Mouse (Mus musculus) urinary bladder, postnatal 25 days (tissue): ENCODE data around the gene Snx29.

Experiments
- DNase-seq: peaks from one replicate; pipeline ENCODE4 v3.0.0; 2022; ENCODE audit warnings: low spot score

Gene Snx29

GRCm38 (mm10) chr16:11731014-11731535 is 408.4 kb downstream of the Snx29 start:
- DNase-seq: no peak

- DNase-seq: no peak
Observed at GRCm38 (mm10) chr16:11738341-11738740, 415.6 kb downstream of the Snx29 start.

- no peak for DNase-seq
Observed at GRCm38 (mm10) chr16:11741951-11742350, 419.2 kb downstream of the Snx29 start.

- DNase-seq: no peak
Observed at GRCm38 (mm10) chr16:11742351-11742750, 419.6 kb downstream of the Snx29 start.

GRCm38 (mm10) chr16:11743013-11743412 is 420.3 kb downstream of the Snx29 start:
- no peak for DNase-seq

- no peak for DNase-seq
Observed at GRCm38 (mm10) chr16:11743724-11744123, 421.0 kb downstream of the Snx29 start.

- no peak for DNase-seq
Observed at GRCm38 (mm10) chr16:11746036-11746435, 423.3 kb downstream of the Snx29 start.

- DNase-seq: no peak
Observed at GRCm38 (mm10) chr16:11747867-11748266, 425.2 kb downstream of the Snx29 start.

- DNase-seq: no peak
Observed at GRCm38 (mm10) chr16:11749111-11749510, 426.4 kb downstream of the Snx29 start.

- no peak for DNase-seq
Observed at GRCm38 (mm10) chr16:11750605-11751004, 427.9 kb downstream of the Snx29 start.

- no peak for DNase-seq
Observed at GRCm38 (mm10) chr16:11752557-11752956, 429.8 kb downstream of the Snx29 start.

- DNase-seq: no peak
Observed at GRCm38 (mm10) chr16:11753466-11753865, 430.8 kb downstream of the Snx29 start.

GRCm38 (mm10) chr16:11754136-11754535 is 431.4 kb downstream of the Snx29 start:
- no peak for DNase-seq

GRCm38 (mm10) chr16:11755281-11756066 is 432.8 kb downstream of the Snx29 start:
- DNase-seq: no peak

GRCm38 (mm10) chr16:11756598-11757245 is 434.0 kb downstream of the Snx29 start:
- no peak for DNase-seq

GRCm38 (mm10) chr16:11757471-11757870 is 434.8 kb downstream of the Snx29 start:
- DNase-seq: no peak

GRCm38 (mm10) chr16:11757951-11758350 is 435.2 kb downstream of the Snx29 start:
- no peak for DNase-seq

GRCm38 (mm10) chr16:11772318-11772717 is 449.6 kb downstream of the Snx29 start:
- DNase-seq: no peak

GRCm38 (mm10) chr16:11774321-11774720 is 451.6 kb downstream of the Snx29 start:
- DNase-seq: no peak

GRCm38 (mm10) chr16:11776528-11776927 is 453.8 kb downstream of the Snx29 start:
- no peak for DNase-seq

GRCm38 (mm10) chr16:11778191-11778590 is 455.5 kb downstream of the Snx29 start:
- no peak for DNase-seq

GRCm38 (mm10) chr16:11778715-11779460 is 456.2 kb downstream of the Snx29 start:
- DNase-seq: no peak

- DNase-seq: no peak
Observed at GRCm38 (mm10) chr16:11782082-11782481, 459.4 kb downstream of the Snx29 start.
